Mouse (Mus musculus) testis, postnatal 10 days (tissue): ENCODE data around the gene Ston2.
"Not testable (repeated sequence)": the region's sequence is repeated elsewhere in the genome, so short reads cannot be mapped to it uniquely, and the experiment has no call there.

Experiments
- DNase-seq: peaks from one replicate; pipeline ENCODE4 v3.0.0; 2021; ENCODE audit warnings: low spot score

Gene Ston2

GRCm38 (mm10) chr12:91589542-91589846 lies 198.7 kb downstream of the Ston2 start:
- DNase-seq: no peak

- peak; percentile 76 for DNase-seq
Measured at GRCm38 (mm10) chr12:91588670-91589541, 199.3 kb downstream of the Ston2 start.

GRCm38 (mm10) chr12:91588176-91588669 lies 200.0 kb downstream of the Ston2 start:
- DNase-seq: peak; percentile 90

GRCm38 (mm10) chr12:91587491-91588033 lies 200.6 kb downstream of the Ston2 start:
- no peak for DNase-seq

GRCm38 (mm10) chr12:91587077-91587476 lies 201.1 kb downstream of the Ston2 start:
- no peak for DNase-seq

GRCm38 (mm10) chr12:91585815-91586214 lies 202.4 kb downstream of the Ston2 start:
- DNase-seq: not testable (repeated sequence)

GRCm38 (mm10) chr12:91585206-91585605 lies 203.0 kb downstream of the Ston2 start:
- DNase-seq: no peak

- no peak for DNase-seq
Measured at GRCm38 (mm10) chr12:91583409-91583808, 204.8 kb downstream of the Ston2 start.
